Mouse (Mus musculus): ENCODE data around the gene Casp2. TPM values are rescaled to one million over a fixed set of nuclear protein-coding genes. Genes with fewer than 3 reads are reported as not detected.

Gene Casp2
- polyA plus RNA-seq, 1 experiment from 2014 or later: 24.6 TPM

DNA sequence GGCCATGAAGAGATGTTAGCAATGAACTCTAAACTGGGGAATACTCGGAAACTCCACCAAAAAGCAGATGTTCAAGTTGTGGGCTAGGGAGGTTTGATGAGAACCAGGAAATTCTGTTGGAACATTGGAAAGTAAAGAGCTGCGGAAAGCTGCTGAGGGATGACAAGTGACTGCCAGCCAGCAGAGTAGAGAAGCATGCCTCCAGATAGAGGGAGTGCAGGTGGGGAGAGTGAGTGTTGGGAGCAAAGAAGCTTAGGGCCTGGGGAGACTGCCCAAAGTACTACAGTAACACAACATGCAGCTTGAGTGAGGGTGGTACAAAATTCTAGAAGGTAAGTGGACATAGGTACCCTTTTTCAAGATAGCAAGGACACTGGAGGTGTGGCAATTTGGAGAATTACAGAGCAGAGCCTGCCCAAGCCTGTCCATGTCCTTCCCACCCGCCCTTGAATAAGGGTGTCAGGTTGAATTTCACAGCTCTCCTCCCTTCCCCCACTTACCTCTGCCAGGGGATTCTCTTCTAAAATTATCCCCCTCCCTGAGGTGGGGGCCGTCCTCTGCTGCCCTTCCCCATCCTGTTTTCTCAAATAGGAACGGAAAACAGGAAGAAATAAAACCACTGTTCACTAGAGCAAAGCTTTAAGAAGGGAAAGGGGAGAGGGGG, 18.2 kb downstream of the Casp2 start:
- Histone ChIP-seq H3K4me2 (no peak overlapping the region), H3K9ac (no peak overlapping the region), H3K4me1 (replicated peaks) (no peaks in the 10 kb centered on the region), H3K27me3 (no peaks in the 10 kb centered on the region), H3K4me3 (replicated peaks) (no peak overlapping the region), H3K9me3 (replicated peaks) (no peaks in the 10 kb centered on the region), H3K36me3 (replicated peaks) (peaks cover 58% of the 10 kb centered on the region), H3K27ac (replicated peaks) (no peak overlapping the region)
- ATAC-seq (ENCODE audit: insufficient read depth): no peak
- 58% methylated on average over 5 of the region's 5 CpGs for WGBS (ENCODE audit: insufficient replicate concordance)

DNA sequence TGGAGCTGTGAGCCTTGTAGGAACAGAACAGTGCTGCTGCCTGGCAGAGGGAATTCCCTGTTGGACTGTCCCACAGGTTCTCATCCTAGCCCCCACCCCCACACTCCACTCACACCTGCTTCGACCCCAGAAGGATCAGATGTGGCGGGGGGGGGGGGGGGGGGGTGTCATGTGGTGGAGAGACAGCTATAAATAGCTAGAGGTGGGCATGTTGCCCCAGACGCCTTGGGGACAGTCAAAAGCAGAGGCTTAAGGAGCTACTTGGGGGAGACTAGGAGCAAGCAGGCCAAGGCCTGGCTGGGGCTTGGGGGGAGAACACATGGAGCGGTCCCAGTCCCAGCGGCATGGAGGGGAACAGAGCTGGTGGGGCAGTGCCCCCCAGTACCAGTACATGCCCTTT, 21.7 kb downstream of the Casp2 start, which contains the start of gene Clcn1:
Gene Clcn1 (plus strand): TSS at position 238 of the 400 bp plus-strand sequence.
- H3K9ac ChIP-seq: no peak within 1 kb of the TSS
- no peaks in the 10 kb centered on the region for H3K9me3 ChIP-seq (replicated peaks)
- H3K27ac ChIP-seq (replicated peaks): no peak within 1 kb of the TSS
- H3K4me3 ChIP-seq (replicated peaks): no peak within 1 kb of the TSS
- H3K4me2 ChIP-seq: no peak within 1 kb of the TSS
- ATAC-seq (ENCODE audit: insufficient read depth): no peak
- H3K4me1 ChIP-seq (replicated peaks): no peaks in the 10 kb centered on the region
- no peaks in the 10 kb centered on the region for H3K27me3 ChIP-seq
- peaks cover 25% of the 10 kb centered on the region for H3K36me3 ChIP-seq (replicated peaks)
- WGBS (ENCODE audit: insufficient replicate concordance): 75% methylated on average over 4 of the region's 5 CpGs

DNA sequence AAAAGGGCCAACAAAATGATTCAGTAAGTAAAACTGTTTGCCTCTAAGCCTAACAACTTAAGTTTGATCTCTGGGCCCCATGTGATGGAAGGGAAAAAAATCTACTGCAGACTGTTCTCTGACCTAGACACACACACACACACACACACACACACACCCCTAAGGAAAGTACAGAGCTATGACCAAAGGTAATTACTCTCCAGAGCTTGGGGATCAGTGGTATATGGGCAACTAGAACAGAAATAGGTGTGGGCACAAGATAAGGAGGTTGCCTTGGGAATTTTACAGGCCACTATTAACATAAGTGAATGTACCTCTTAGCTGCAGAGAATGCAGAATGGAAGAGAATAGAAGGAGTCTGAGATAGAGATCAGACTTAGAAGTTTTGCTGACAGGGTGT, 22.8 kb downstream of the Casp2 start:
- ATAC-seq (ENCODE audit: insufficient read depth): no peak
- Histone ChIP-seq H3K4me3 (replicated peaks) (no peak overlapping the region), H3K4me2 (no peak overlapping the region), H3K4me1 (replicated peaks) (no peaks in the 10 kb centered on the region), H3K9ac (no peak overlapping the region), H3K27ac (replicated peaks) (no peak overlapping the region), H3K27me3 (no peaks in the 10 kb centered on the region), H3K36me3 (replicated peaks) (peaks cover 14% of the 10 kb centered on the region), H3K9me3 (replicated peaks) (no peaks in the 10 kb centered on the region)

DNA sequence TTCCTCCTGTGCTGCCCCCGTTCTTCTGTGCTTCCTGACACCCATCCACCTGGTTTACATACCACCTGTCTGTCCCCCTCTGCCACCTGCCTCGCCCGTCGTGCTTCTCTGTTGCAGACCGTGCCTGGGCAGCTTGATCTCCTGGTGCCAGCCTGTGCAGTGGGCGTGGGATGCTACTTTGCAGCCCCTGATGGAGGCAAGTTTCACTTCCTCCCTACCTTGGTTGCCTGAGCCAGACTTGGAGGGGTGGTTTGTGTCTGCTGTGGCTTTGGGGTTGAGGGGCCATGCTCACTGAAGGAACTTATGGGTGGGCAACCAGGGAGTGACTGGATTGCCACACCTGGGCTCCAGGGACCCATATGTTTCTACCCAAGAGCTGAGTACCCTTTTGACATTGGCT, 28.5 kb downstream of the Casp2 start:
- Histone ChIP-seq H3K36me3 (replicated peaks) (no peaks in the 10 kb centered on the region), H3K4me2 (no peak overlapping the region), H3K4me1 (replicated peaks) (no peaks in the 10 kb centered on the region), H3K9me3 (replicated peaks) (no peaks in the 10 kb centered on the region), H3K27ac (replicated peaks) (no peak overlapping the region), H3K27me3 (no peaks in the 10 kb centered on the region), H3K4me3 (replicated peaks) (no peak overlapping the region), H3K9ac (no peak overlapping the region)
- WGBS (ENCODE audit: insufficient replicate concordance): 55% methylated on average over 6 of the region's 6 CpGs
- no peak for ATAC-seq (ENCODE audit: insufficient read depth)

DNA sequence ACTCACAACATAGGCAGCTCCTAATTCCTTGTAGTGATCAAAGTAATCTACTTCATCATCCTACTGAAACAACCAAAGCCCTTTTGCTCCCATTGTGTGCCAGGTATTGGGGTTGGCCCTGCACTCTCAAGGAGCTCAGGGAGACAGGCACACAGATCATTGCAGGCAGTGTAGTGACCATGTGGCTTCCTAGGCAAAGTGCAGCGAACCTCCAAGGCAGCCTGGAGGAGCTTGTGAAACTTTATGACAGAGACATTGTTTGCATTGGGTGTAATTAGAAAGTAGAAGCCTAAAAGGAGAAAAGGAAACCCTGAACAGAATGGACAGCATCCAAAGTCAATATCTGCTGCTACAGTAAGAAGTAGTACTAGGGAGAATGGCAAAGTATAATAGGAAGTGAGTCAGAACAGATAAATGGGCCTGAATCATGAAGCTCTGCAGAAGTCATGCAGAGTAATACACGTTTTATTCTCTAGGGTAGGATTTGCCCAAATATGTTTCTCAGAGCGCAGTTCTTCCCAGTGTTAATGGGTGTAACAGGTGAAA, 30.8 kb downstream of the Casp2 start:
- no peaks in the 10 kb centered on the region for H3K9me3 ChIP-seq (replicated peaks)
- H3K36me3 ChIP-seq (replicated peaks): no peaks in the 10 kb centered on the region
- no peaks in the 10 kb centered on the region for H3K4me1 ChIP-seq (replicated peaks)
- H3K27me3 ChIP-seq: no peaks in the 10 kb centered on the region
- no peak overlapping the region for H3K27ac ChIP-seq (replicated peaks)
- no peak overlapping the region for H3K9ac ChIP-seq
- ATAC-seq (ENCODE audit: insufficient read depth): no peak
- H3K4me3 ChIP-seq (replicated peaks): no peak overlapping the region
- 55% methylated on average over 3 of the region's 3 CpGs for WGBS (ENCODE audit: insufficient replicate concordance)
- no peak overlapping the region for H3K4me2 ChIP-seq

DNA sequence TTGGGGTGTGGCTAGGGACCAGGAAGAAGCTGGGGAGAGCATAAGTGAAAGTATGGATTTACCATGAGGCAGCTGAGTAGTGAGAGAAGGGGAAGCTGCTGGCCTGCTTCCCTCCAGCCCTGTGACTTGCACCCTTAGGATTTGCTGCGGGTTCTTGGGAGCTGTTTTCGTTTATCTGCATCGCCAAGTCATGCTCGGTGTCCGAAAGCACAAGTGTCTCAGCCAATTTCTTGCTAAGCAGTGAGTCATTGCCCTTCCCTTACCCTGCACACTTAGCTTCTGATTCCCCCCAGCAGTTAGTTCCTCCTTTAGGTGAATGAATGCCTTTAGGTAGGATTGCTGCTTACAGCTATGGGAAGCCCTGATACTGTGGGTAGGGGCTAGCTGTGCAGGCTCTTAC, 34.6 kb downstream of the Casp2 start:
- H3K27ac ChIP-seq (replicated peaks): no peak overlapping the region
- WGBS (ENCODE audit: insufficient replicate concordance): 22% methylated on average over 5 of the region's 5 CpGs
- H3K4me1 ChIP-seq (replicated peaks): no peaks in the 10 kb centered on the region

DNA sequence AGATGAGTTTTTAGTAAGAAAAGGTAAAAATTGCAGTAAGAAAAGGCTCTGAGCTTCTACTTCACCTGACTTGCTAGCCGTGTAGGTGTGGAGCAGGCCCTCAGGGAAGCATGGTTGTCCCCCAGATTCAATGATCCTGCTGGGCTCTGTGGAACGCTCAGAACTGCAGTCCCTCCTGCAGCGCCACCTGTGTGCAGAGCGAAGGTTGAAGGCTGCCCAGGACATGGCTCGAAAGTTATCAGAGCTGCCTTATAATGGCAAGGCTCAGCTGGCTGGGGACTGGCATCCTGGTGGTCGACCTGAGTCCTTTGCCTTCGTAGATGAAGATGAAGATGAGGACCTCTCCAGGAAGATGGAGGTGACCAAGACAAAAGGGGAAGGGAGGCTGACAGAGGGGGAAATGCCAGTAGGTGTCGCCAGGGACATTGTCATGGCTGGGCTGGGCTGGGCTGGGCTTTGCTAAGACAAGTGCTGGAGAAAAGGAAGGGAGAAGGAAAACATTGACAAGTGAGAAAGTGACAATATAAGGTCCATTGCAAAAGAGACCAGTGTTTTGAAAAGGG, 45.1 kb downstream of the Casp2 start:
- WGBS (ENCODE audit: insufficient replicate concordance): 37% methylated on average over 8 of the region's 8 CpGs
- ATAC-seq (ENCODE audit: insufficient read depth): no peak
- Histone ChIP-seq H3K27ac (replicated peaks) (no peak overlapping the region), H3K27me3 (no peaks in the 10 kb centered on the region), H3K4me3 (replicated peaks) (no peak overlapping the region), H3K9me3 (replicated peaks) (no peaks in the 10 kb centered on the region), H3K4me1 (replicated peaks) (no peaks in the 10 kb centered on the region), H3K9ac (no peak overlapping the region), H3K36me3 (replicated peaks) (no peaks in the 10 kb centered on the region), H3K4me2 (no peak overlapping the region)

More for the DNA sequence above, 34.6 kb downstream of the Casp2 start:
- Histone ChIP-seq H3K4me2 (no peak overlapping the region), H3K4me3 (replicated peaks) (no peak overlapping the region), H3K36me3 (replicated peaks) (no peaks in the 10 kb centered on the region), H3K27me3 (no peaks in the 10 kb centered on the region), H3K9me3 (replicated peaks) (no peaks in the 10 kb centered on the region), H3K9ac (no peak overlapping the region)
- no peak for ATAC-seq (ENCODE audit: insufficient read depth)

DNA sequence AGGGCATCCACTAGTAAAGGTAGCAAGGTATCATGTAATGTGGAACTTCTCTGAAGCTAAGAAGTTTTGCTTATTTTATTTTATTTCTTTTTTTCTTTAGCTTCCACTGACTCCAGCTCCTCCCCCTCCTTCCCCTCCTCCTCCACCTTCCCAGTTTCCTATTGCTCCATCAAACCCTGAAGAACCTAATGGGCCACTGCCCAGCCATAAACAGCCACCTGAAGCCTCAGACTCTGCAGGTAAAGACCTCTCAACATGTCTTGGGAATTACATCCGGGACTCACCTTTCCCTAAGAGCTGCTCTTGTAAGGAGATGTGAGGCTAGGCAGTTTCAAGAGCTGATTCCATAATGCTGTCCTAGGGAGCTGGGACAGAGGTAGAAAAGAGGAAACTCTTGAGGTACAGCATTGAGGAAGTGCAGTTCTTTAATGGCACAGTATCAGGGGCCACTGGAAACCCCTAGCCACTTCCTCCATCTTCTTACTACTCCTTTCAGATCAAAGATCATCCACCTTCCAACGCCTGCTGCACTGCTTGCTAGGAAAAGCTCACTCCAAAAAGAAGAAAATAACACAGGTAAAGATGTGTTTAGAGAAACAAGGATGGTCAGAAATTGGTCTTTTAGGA, 45.8 kb downstream of the Casp2 start:
- no peak for ATAC-seq (ENCODE audit: insufficient read depth)
- Histone ChIP-seq H3K4me1 (replicated peaks) (no peaks in the 10 kb centered on the region), H3K27me3 (no peaks in the 10 kb centered on the region), H3K9me3 (replicated peaks) (no peaks in the 10 kb centered on the region), H3K4me3 (replicated peaks) (no peak overlapping the region), H3K9ac (no peak overlapping the region), H3K27ac (replicated peaks) (no peak overlapping the region), H3K36me3 (replicated peaks) (no peaks in the 10 kb centered on the region), H3K4me2 (no peak overlapping the region)
- WGBS (ENCODE audit: insufficient replicate concordance): 34% methylated on average over 2 of the region's 2 CpGs

DNA sequence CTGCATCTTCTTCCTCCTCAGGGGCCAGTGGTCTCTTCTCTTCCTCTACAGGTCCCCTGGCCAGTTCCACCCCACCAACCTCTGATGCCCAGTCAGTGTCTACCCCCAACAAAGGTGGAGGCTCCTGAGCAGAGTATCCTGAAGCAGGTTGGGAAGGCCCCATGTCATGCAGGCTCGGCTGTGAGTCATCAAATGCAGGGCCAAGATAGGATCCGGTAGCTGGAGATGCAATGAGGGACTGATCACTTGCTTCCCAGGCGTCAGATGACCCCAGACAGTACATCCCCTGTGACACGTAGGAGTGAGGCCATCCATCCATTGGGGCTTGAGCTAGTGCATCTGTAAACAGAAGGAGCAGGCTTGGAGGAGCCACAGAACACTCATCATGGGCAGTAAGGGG, 53.5 kb downstream of the Casp2 start:
- Histone ChIP-seq H3K4me2 (no peak overlapping the region), H3K27ac (replicated peaks) (no peak overlapping the region), H3K36me3 (replicated peaks) (no peaks in the 10 kb centered on the region), H3K4me3 (replicated peaks) (no peak overlapping the region), H3K9me3 (replicated peaks) (no peaks in the 10 kb centered on the region), H3K4me1 (replicated peaks) (no peaks in the 10 kb centered on the region), H3K27me3 (peaks cover 35% of the 10 kb centered on the region), H3K9ac (no peak overlapping the region)
- 54% methylated on average over 4 of the region's 4 CpGs for WGBS (ENCODE audit: insufficient replicate concordance)
- no peak for ATAC-seq (ENCODE audit: insufficient read depth)

DNA sequence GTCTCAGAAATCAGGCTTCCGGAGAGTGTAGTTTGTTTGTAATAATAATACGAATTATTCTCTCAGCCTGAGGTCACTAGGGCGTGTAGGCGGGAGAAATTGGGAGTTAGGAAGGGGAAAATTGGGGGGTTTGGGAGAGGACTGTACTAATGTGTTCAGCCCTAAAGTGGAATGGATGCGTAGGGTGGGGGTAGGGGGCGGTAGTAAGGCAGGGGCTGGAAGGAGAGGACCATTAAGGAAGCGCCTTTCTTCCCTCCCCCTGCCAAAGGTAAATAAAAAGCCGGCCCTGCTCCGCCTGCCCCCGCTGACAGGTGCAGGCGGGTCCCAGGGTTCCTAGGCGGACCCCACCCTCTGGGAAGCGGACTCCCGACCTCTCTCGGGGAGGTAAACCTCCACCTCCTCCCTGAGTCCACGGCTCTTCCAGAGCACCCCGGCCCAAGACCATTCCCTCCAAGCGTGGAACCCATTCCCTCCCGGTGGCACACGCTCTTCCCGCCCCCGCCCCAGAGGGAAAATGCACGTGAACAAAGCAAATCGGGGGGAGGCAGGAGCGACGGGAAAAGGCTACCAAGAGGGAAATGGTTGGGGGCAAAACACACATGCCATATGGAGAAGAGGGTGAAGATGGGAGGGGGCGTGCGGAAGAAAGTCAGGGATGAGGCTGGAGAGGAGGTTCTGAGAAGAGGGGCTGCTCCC, 58.7 kb downstream of the Casp2 start:
- Histone ChIP-seq H3K4me3 (replicated peaks) (peak overlapping the region; percentile 40; the same call in 1 of the 2 replicates), H3K4me1 (replicated peaks) (peaks cover 13% of the 10 kb centered on the region), H3K27ac (replicated peaks) (no peak overlapping the region), H3K4me2 (peak overlapping the region; percentile 62; the same call in 1 of the 2 replicates), H3K27me3 (peaks cover 56% of the 10 kb centered on the region), H3K36me3 (replicated peaks) (no peaks in the 10 kb centered on the region), H3K9me3 (replicated peaks) (no peaks in the 10 kb centered on the region), H3K9ac (no peak overlapping the region)
- 4% methylated on average over 28 of the region's 28 CpGs for WGBS (ENCODE audit: insufficient replicate concordance)
- no peak for ATAC-seq (ENCODE audit: insufficient read depth)

DNA sequence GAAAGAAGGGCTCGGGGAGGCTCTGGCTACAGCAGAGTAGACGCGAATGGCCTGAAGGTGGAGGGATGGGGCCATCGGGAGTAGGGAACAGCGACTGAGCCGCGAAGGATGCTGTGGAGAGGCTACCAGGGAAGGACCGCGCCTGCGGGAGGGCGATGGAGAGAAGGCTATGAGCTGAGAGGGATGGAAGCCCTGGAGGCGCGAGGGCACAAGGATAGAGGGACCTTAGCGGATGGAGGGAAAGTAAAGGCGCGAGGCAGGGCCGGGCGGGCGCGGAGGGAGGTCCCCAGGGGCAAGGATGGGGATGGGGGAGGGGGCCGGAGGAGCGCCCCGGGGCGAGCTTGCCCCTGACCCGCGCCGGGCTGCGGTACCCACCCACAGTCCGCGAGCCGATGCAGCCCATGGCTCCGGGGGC, 59.3 kb downstream of the Casp2 start:
- H3K36me3 ChIP-seq (replicated peaks): no peaks in the 10 kb centered on the region
- peak overlapping the region; percentile 40 for H3K4me3 ChIP-seq (replicated peaks)
- no peaks in the 10 kb centered on the region for H3K9me3 ChIP-seq (replicated peaks)
- peak overlapping the region; percentile 62 for H3K4me2 ChIP-seq
- WGBS (ENCODE audit: insufficient replicate concordance): under 1% methylated on average over 17 of the region's 32 CpGs
- H3K4me1 ChIP-seq (replicated peaks): peaks cover 17% of the 10 kb centered on the region
- ATAC-seq (ENCODE audit: insufficient read depth): no peak
- H3K27ac ChIP-seq (replicated peaks): no peak overlapping the region
- H3K27me3 ChIP-seq: peaks cover 56% of the 10 kb centered on the region
- H3K9ac ChIP-seq: no peak overlapping the region

All from liver, embryonic 15.5 days (tissue).